Mouse (Mus musculus): ENCODE results near the gene Olfr270.

Olfr270 gene

GRCm38 (mm10) chr4:52964247-52964646, at the start of gene Olfr270:
TSS of gene Olfr270 (plus strand) at chr4:52964547.
- DNase-seq (ENCODE audit: low spot score in 2 of 2): no peak

GRCm38 (mm10) chr4:52916659-52917310, 47.6 kb upstream of the Olfr270 start:
- DNase-seq (ENCODE audit: low spot score in 2 of 2): no peak

GRCm38 (mm10) chr4:52917311-52917688, 47.0 kb upstream of the Olfr270 start:
- DNase-seq (ENCODE audit: low spot score in 2 of 2): no peak

GRCm38 (mm10) chr4:52919078-52919477, 45.3 kb upstream of the Olfr270 start, which contains the start of gene Olfr272:
TSS of gene Olfr272 (minus strand) at chr4:52919178.
- no peak for DNase-seq (ENCODE audit: low spot score in 2 of 2)

GRCm38 (mm10) chr4:52930480-52930879, 33.9 kb upstream of the Olfr270 start:
- no peak for DNase-seq (ENCODE audit: low spot score in 2 of 2)

- DNase-seq (ENCODE audit: low spot score in 2 of 2): no peak
Measured at GRCm38 (mm10) chr4:52946665-52947064, 17.7 kb upstream of the Olfr270 start.

- no peak for DNase-seq (ENCODE audit: low spot score in 2 of 2)
Measured at GRCm38 (mm10) chr4:52949005-52949404, 15.3 kb upstream of the Olfr270 start.

- no peak for DNase-seq (ENCODE audit: low spot score in 2 of 2)
Measured at GRCm38 (mm10) chr4:52958693-52959092, 5.7 kb upstream of the Olfr270 start.

GRCm38 (mm10) chr4:52985216-52985615, 20.9 kb downstream of the Olfr270 start:
- DNase-seq (ENCODE audit: low spot score in 2 of 2): no peak

- DNase-seq (ENCODE audit: low spot score in 2 of 2): no peak
Measured at GRCm38 (mm10) chr4:52986266-52986665, 21.9 kb downstream of the Olfr270 start.

- DNase-seq (ENCODE audit: low spot score in 2 of 2): no peak
Measured at GRCm38 (mm10) chr4:52989248-52989647, 24.9 kb downstream of the Olfr270 start, which contains the start of gene Nipsnap3a. TSS of gene Nipsnap3a (plus strand) at chr4:52989272.

- DNase-seq (ENCODE audit: low spot score in 2 of 2): no peak
Measured at GRCm38 (mm10) chr4:52999449-52999848, 35.1 kb downstream of the Olfr270 start.

GRCm38 (mm10) chr4:53000154-53000553, 35.8 kb downstream of the Olfr270 start:
- no peak for DNase-seq (ENCODE audit: low spot score in 2 of 2)

GRCm38 (mm10) chr4:53009183-53009582, 44.8 kb downstream of the Olfr270 start:
- DNase-seq (ENCODE audit: low spot score in 2 of 2): no peak

- no peak for DNase-seq (ENCODE audit: low spot score in 2 of 2)
Measured at GRCm38 (mm10) chr4:53009871-53010270, 45.5 kb downstream of the Olfr270 start.

GRCm38 (mm10) chr4:53011732-53012361, 47.5 kb downstream of the Olfr270 start, which contains the start of gene Nipsnap3b:
TSS of gene Nipsnap3b (plus strand) at chr4:53011880.
- DNase-seq (ENCODE audit: low spot score in 2 of 2): peak; percentile 94 to 95

GRCm38 (mm10) chr4:53014421-53014820, 50.1 kb downstream of the Olfr270 start:
- DNase-seq (ENCODE audit: low spot score in 2 of 2): no peak

GRCm38 (mm10) chr4:53015024-53015423, 50.7 kb downstream of the Olfr270 start:
- no peak for DNase-seq (ENCODE audit: low spot score in 2 of 2)

GRCm38 (mm10) chr4:53018392-53018791, 54.0 kb downstream of the Olfr270 start:
- DNase-seq (ENCODE audit: low spot score in 2 of 2): no peak

Measured in heart, adult 9 months (tissue).